23 mouse cellular contexts compared by ENCODE assay signal in genomic region chr1:135171202-135171601, GRCm38 (mm10). TPM values are rescaled to one million over a fixed set of nuclear protein-coding genes. Genes with fewer than 3 reads are reported as not detected.
DNase-seq lines count a peak whose midpoint lies in the region; ATAC-seq and TF ChIP-seq lines count a peak whose summit lies in the region.
"Had no signal": no experiment of that assay in that cellular context is flagged by ENCODE, and none has a peak within 500 bp of the region (broad histone marks: within the 10 kb centered on the region; RNA-seq: fewer than 3 reads in every experiment).

No protein-coding gene starts in this region.

- no peak overlapping the region for H3K27ac ChIP-seq in heart, postnatal 0 days (ENCODE audit: low read depth)
- H3K27ac ChIP-seq in left cerebral cortex, adult 2 months, result no peak overlapping the region
- H3K27ac ChIP-seq: forebrain, embryonic 13.5 days; heart, embryonic 13.5 days; hindbrain, embryonic 13.5 days; intestine, embryonic 15.5 days; limb, embryonic 12.5 days had no signal

- no peak for ATAC-seq in heart, postnatal 0 days (ENCODE audit: insufficient read depth, low read depth)

- DNase-seq in heart, postnatal 0 days (ENCODE audit: low spot score), result no peak
- DNase-seq in heart, adult 18-20 months, result no peak
- DNase-seq in left cerebral cortex, adult 2 months (ENCODE audit: extremely low spot score in 1 of 2, low spot score in 2 of 2), result no peak
- no peak for DNase-seq in left cerebral cortex, postnatal 36 days (ENCODE audit: low spot score in 2 of 2)
- DNase-seq in 416B (ENCODE audit: low read depth) (peak; percentile 54), A20 (ENCODE audit: low read depth, low spot score) (peak; percentile 33)
- no peak for DNase-seq in spleen, postnatal 14 days (ENCODE audit: low spot score in 2 of 2)
- no peak for DNase-seq in cerebellum, postnatal 10 days
- DNase-seq: adrenal gland, adult 8-10 months; thymus, adult 2 months had no signal

- H3K4me1 ChIP-seq in heart, postnatal 0 days (ENCODE audit: control insufficient read depth, insufficient read depth), result no peaks in the 10 kb centered on the region
- H3K4me1 ChIP-seq: forebrain, embryonic 13.5 days; limb, embryonic 12.5 days had no signal

- intact Hi-C loops in left cerebral cortex, adult 2 months (cut with DNase I), result loop anchor here (10.0 kb wide), 1 partner anchor 524 kb away; no protein-coding TSS in a partner anchor
- intact Hi-C loops in left cerebral cortex, postnatal 36 days (cut with DNase I), result no loop called here

- H3K36me3 ChIP-seq in heart, postnatal 0 days (replicated peaks; ENCODE audit: control insufficient read depth, insufficient read depth, low read length), result no peaks in the 10 kb centered on the region
- H3K36me3 ChIP-seq: heart, embryonic 13.5 days; hindbrain, embryonic 13.5 days; intestine, embryonic 15.5 days; limb, embryonic 12.5 days had no signal

- no peak overlapping the region for H3K4me3 ChIP-seq in heart, postnatal 0 days (ENCODE audit: low read depth, low read length)
- H3K4me3 ChIP-seq in left cerebral cortex, adult 2 months, result no peak overlapping the region
- H3K4me3 ChIP-seq: forebrain, embryonic 13.5 days; heart, embryonic 13.5 days; hindbrain, embryonic 13.5 days; intestine, embryonic 15.5 days; limb, embryonic 12.5 days had no signal

- 82% methylated on average over 7 of the region's 7 CpGs for WGBS in heart, postnatal 0 days

- no peak for TF ChIP-seq EP300 in heart, postnatal 0 days (IDR thresholded peaks at IDR 0.05; ENCODE audit: low read depth)

- no peaks in the 10 kb centered on the region for H3K9me3 ChIP-seq in heart, postnatal 0 days (replicated peaks; ENCODE audit: control insufficient read depth, low read length)
- H3K9me3 ChIP-seq: forebrain, embryonic 13.5 days; heart, embryonic 13.5 days; hindbrain, embryonic 13.5 days; intestine, embryonic 15.5 days; limb, embryonic 12.5 days had no signal

- peaks cover 60% of the 10 kb centered on the region for H3K27me3 ChIP-seq in heart, postnatal 0 days (ENCODE audit: control insufficient read depth, insufficient read depth, low read length)
- H3K27me3 ChIP-seq: forebrain, embryonic 13.5 days; hindbrain, embryonic 13.5 days; intestine, embryonic 15.5 days; limb, embryonic 12.5 days had no signal

- H3K4me2 ChIP-seq in heart, postnatal 0 days (ENCODE audit: low read depth, low read length), result no peak overlapping the region
- H3K4me2 ChIP-seq: forebrain, embryonic 13.5 days; heart, embryonic 13.5 days; hindbrain, embryonic 13.5 days; intestine, embryonic 15.5 days; limb, embryonic 12.5 days; midbrain, embryonic 11.5 days had no signal

- TF ChIP-seq CTCF in heart, postnatal 0 days (IDR thresholded peaks at IDR 0.05; ENCODE audit: low read depth), result peak; percentile 23; the same call in 1 of the 2 replicates
- peak; percentile 39 for TF ChIP-seq CTCF in left cerebral cortex, adult 2 months (IDR thresholded peaks at IDR 0.05)

- H3K9ac ChIP-seq in heart, postnatal 0 days (replicated peaks; ENCODE audit: low read depth, low read length), result no peak overlapping the region
- H3K9ac ChIP-seq: forebrain, embryonic 13.5 days; hindbrain, embryonic 13.5 days; intestine, embryonic 15.5 days; limb, embryonic 12.5 days had no signal

RNA-seq across cellular contexts. Expression of gene Gpr37l1, which starts 3.7 kb away (rescaled TPM):
- total RNA-seq in heart, postnatal 0 days (2014; rRNA removed; ENCODE audit: low replicate concordance), result not detected in 2 replicates
- not detected in 2 replicates for polyA plus RNA-seq in heart, postnatal 0 days (2015; fragmentation: Nextera tagmentation; extraction: Ambion mirVana)
- total RNA-seq in heart, adult 18-20 months (2021), result under 1 TPM; 0.33 to 0.60 TPM
- 100 to 1,000 TPM; 168 to 183 TPM for total RNA-seq in left cerebral cortex, adult 2 months (2021)
- 100 to 1,000 TPM; 173 to 208 TPM for total RNA-seq in left cerebral cortex, postnatal 36 days (2021)
- total RNA-seq: ES-E14; megakaryocyte progenitor cell, adult 5-6 weeks; monocyte, adult 5-6 weeks; neutrophil, adult 5-6 weeks had no signal
- polyA plus RNA-seq: forebrain, embryonic 13.5 days; heart, embryonic 13.5 days; kidney, embryonic 16.5 days; limb, embryonic 12.5 days; liver, embryonic 16.5 days; midbrain, embryonic 11.5 days had no signal

RNA-seq across cellular contexts. Expression of gene Arl8a, which starts 24.6 kb away (rescaled TPM):
- 40.1 and 43.4 TPM in 2 replicates for total RNA-seq in heart, postnatal 0 days (2014; rRNA removed; ENCODE audit: low replicate concordance)
- 31.9 and 35.3 TPM in 2 replicates for polyA plus RNA-seq in heart, postnatal 0 days (2015; fragmentation: Nextera tagmentation; extraction: Ambion mirVana)
- 10 to 100 TPM; 21.8 to 22.0 TPM for total RNA-seq in heart, adult 18-20 months (2021)
- 100 to 1,000 TPM; 262 to 263 TPM for total RNA-seq in left cerebral cortex, adult 2 months (2021)
- 100 to 1,000 TPM; 252 to 292 TPM for total RNA-seq in left cerebral cortex, postnatal 36 days (2021)

RNA-seq across cellular contexts. Expression of gene Ptpn7, which starts 38.7 kb away (rescaled TPM):
- 2.1 and 3.9 TPM in 2 replicates for total RNA-seq in heart, postnatal 0 days (2014; rRNA removed; ENCODE audit: low replicate concordance)
- 0.22 and 0.30 TPM in 2 replicates for polyA plus RNA-seq in heart, postnatal 0 days (2015; fragmentation: Nextera tagmentation; extraction: Ambion mirVana)
- total RNA-seq in heart, adult 18-20 months (2021), result 1 to 10 TPM in 1 of 2 experiments, under 1 TPM in 1; 0.72 to 1.4 TPM
- under 1 TPM; 0.09 to 0.37 TPM for total RNA-seq in left cerebral cortex, adult 2 months (2021)
- under 1 TPM; 0.35 to 0.59 TPM for total RNA-seq in left cerebral cortex, postnatal 36 days (2021)
- total RNA-seq: layer of hippocampus, postnatal 14 days had no signal

Comparison
In these comparisons a context has a peak if more than half of its experiments do, and no peak if none do; other contexts are left out.
1. DNase-seq: peak in 416B (single experiment) and A20 (single experiment); none in heart, postnatal 0 days (single experiment), heart, adult 18-20 months (0 of 2), left cerebral cortex, adult 2 months (0 of 2), left cerebral cortex, postnatal 36 days (0 of 2), spleen, postnatal 14 days (0 of 2) and cerebellum, postnatal 10 days (0 of 2).
2. RNA of gene Gpr37l1, which starts 3.7 kb away (total RNA-seq): 173 to 208 TPM in left cerebral cortex, postnatal 36 days and 168 to 183 TPM in left cerebral cortex, adult 2 months; 0.33 to 0.60 TPM in heart, adult 18-20 months and not detected in heart, postnatal 0 days; every median in the first group is over 100 times any median in the second.